Mouse (Mus musculus) adrenal gland, adult 8-10 months (tissue): ENCODE results near the gene Ttc21b. TPM values are rescaled to one million over a fixed set of nuclear protein-coding genes. Genes with fewer than 3 reads are reported as not detected.

ENCODE experiments used
- DNase-seq: peaks from one replicate; pipeline ENCODE4 v3.0.0; 2022
- total RNA-seq, 4 experiments: library from RNA; stranded (reverse); gene quantifications; 2 replicates each; pipeline ENCODE4 v1.2.4; 2022

Gene Ttc21b
- total RNA-seq, 4 experiments from 2014 or later: 8.9 to 15.7 (median 10.2) TPM

DNA sequence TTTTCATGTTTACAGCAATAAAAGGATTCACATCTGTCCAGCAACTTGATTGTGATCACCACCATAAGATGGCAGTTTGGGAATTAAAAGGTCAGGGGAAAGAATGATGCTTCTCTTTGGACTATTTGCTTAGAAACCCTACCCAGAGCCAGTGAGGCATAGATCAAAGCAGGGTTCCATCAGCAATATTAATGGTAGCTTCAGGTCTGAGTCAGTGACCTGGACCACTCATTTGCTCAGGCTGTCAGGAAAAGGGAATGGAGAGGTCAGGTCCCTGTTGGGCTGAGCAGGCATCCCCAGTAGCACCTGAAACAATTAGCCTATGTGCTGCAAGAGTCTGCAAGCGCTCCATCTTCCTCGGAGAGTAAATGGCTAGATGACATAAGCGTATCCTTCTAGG lies 84.8 kb downstream of the Ttc21b start:
- no peak for DNase-seq

GRCm38 (mm10) chr2:66170721-66171120 lies 85.7 kb downstream of the Ttc21b start:
- no peak for DNase-seq

GRCm38 (mm10) chr2:66165025-66165424 lies 91.4 kb downstream of the Ttc21b start:
- DNase-seq: no peak

GRCm38 (mm10) chr2:66158140-66158915 lies 98.1 kb downstream of the Ttc21b start:
- DNase-seq: no peak

DNA sequence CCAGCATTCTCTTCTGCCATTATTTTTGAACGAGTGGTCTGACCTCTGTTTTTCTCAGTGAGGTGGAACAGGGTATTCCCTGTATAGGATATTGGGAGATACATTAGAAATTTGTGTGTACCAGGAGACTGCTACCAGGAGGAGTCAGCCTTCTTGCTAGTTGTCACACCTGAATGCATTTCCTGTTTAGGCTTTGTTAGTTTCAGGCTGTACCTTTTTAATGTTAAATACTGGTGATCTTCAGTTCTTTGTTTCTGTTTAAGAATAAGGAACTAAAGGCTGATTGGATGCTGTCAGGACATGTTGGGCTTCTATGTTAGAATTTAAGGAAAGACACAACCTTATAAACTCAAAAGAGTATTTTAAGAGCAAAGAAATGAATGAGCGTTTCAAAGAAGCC lies 105.0 kb downstream of the Ttc21b start:
- DNase-seq: no peak

- no peak for DNase-seq
Observed at GRCm38 (mm10) chr2:66150531-66150930, 105.9 kb downstream of the Ttc21b start.

GRCm38 (mm10) chr2:66148654-66149230 lies 107.7 kb downstream of the Ttc21b start:
- no peak for DNase-seq

DNA sequence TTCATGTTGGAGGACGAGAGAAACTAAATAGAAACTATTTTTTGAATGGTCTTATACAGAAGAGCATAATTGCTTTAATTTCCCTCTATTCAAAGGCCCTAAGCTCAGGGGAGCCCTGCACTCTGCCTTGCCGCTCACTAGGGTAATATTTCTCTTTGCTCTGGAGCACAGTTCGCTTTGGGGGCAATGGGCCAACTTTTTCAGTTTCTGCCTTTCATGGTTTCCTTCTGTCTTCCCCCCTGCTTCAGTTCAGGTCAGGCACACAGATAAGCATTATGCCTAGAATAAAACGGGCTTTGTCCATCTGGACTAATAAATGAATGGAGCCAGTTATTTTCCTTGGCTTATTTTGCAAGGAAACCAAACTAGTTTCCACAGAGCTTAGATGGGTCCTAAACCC lies 109.9 kb downstream of the Ttc21b start:
- no peak for DNase-seq

DNA sequence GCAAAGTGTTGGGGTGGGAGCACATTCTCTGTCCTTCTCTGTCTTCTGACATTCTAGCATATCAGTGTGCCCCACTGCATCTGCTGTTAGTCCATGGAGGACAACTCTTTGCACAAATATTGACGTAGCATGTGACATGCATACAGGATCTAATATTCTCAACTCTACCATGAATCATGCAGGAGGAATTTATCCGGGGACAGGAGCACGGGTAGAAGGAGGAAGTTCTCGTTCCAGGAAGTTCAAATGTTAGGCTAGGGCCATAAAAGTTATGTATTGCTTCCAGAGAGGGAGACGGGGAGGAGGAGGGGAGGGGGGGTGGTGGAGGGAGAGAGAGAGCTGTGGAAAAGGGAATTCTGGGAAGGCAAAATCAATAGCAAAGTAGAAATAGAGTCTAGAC lies 111.6 kb downstream of the Ttc21b start:
- DNase-seq: no peak

- no peak for DNase-seq
Observed at GRCm38 (mm10) chr2:66143284-66143683, 113.1 kb downstream of the Ttc21b start.

DNA sequence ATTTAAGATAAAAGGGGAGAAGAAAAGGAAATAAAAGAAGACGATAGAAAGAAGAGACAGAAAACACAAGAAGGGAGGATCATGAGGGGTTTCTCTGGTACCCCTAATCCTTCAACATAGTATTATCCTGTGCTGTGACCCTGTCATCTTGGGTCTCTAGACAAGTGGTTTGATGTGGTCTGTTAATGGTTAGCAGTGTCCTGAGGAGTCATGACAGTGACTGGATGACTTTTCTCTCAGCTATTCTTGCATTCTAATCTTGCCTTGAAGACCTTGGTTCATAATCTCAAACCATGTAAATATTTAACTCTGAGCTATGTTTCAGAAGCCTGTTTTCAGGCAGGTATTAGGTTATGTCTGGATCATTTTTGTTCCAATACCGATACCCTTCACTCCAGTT lies 113.7 kb downstream of the Ttc21b start:
- DNase-seq: no peak

DNA sequence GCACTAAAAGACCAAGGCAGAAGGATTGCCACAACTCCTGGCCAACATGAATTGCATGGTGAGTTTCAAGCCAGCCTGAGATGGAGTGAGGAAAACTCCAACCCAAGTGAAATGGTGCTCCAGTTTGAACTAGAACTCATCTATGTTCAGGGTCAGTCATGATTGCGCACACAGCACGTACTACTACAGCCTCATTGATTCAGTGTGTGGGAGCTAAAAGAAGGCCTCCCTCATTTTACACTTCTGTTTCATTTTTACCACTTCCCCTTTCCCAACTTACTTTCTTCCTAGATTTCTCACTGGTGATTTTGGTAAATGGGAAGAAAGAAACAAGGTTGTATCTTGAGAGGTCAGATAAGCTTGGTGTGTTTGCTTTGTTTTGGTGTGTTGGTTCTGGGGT lies 114.1 kb downstream of the Ttc21b start:
- no peak for DNase-seq

GRCm38 (mm10) chr2:66140246-66140645 lies 116.2 kb downstream of the Ttc21b start:
- no peak for DNase-seq

Other genes starting within 250 kb of the Ttc21b start
- gene Galnt3, start 131.6 kb downstream of the Ttc21b start, total RNA-seq: 1 to 10 TPM; 1.3 to 3.5 (median 2.5) TPM
- under 1 TPM; 0.45 to 0.65 (median 0.49) TPM for gene Scn1a, start 184.2 kb upstream of the Ttc21b start, total RNA-seq